Mouse (Mus musculus) ES-Bruce4 (cell line): ENCODE measurements around the gene Toe1. TPM values are rescaled to one million over a fixed set of nuclear protein-coding genes. Genes with fewer than 3 reads are reported as not detected.

Experiments used
- H3K27ac ChIP-seq: 2 replicates; pipeline ENCODE4 v1.5.1; 2012; ENCODE audit warnings: low read length, inconsistent platforms; ENCODE audit not compliant: insufficient read depth
- H3K27me3 ChIP-seq: 2 replicates; pipeline ENCODE4 v1.6.1; 2012; ENCODE audit warnings: mild to moderate bottlenecking, low read length, inconsistent platforms; ENCODE audit not compliant: control insufficient read depth, poor library complexity, insufficient read depth, severe bottlenecking
- H3K36me3 ChIP-seq: 2 replicates; pipeline ENCODE4 v1.6.1; 2012; ENCODE audit warnings: inconsistent platforms, mild to moderate bottlenecking, low read length, moderate library complexity; ENCODE audit not compliant: control insufficient read depth, poor library complexity, insufficient read depth, severe bottlenecking
- H3K4me1 ChIP-seq: one replicate; pipeline ENCODE4 v1.8.1; 2011; ENCODE audit warnings: low read length; ENCODE audit not compliant: control insufficient read depth, insufficient read depth
- H3K4me3 ChIP-seq: 2 replicates; pipeline ENCODE4 v1.5.1; 2011; ENCODE audit warnings: low read depth, mild to moderate bottlenecking, low read length
- H3K9ac ChIP-seq: 2 replicates; pipeline ENCODE4 v1.6.1; 2012; ENCODE audit warnings: low read depth, mild to moderate bottlenecking, inconsistent platforms; ENCODE audit not compliant: poor library complexity, severe bottlenecking
- H3K9me3 ChIP-seq: replicated peaks from 2 replicates; pipeline ENCODE4 v1.6.1; 2012; ENCODE audit warnings: mild to moderate bottlenecking, low read length, inconsistent platforms; ENCODE audit not compliant: control insufficient read depth, poor library complexity, insufficient read depth, severe bottlenecking
- CTCF ChIP-seq: IDR thresholded peaks from one replicate; pipeline ENCODE4 v1.8.1; 2011; ENCODE audit warnings: low read depth, low read length
- EP300 ChIP-seq: IDR thresholded peaks from 2 replicates; pipeline ENCODE4 v1.6.1; 2011; ENCODE audit warnings: low read depth, low read length; ENCODE audit not compliant: insufficient read depth
- POLR2A ChIP-seq: IDR thresholded peaks from one replicate; pipeline ENCODE4 v1.8.1; 2011; ENCODE audit warnings: low read length; ENCODE audit not compliant: insufficient read depth
- polyA plus RNA-seq: library from polyadenylated mRNA; stranded (reverse); fragments of >200 nt; gene quantifications from 2 replicates; pipeline ENCODE4 v1.2.4, GENCODE M21; 2011; ENCODE audit warnings: low read depth; ENCODE audit not compliant: missing spikeins, insufficient read depth, insufficient read length

Gene Toe1
- polyA plus RNA-seq, 1 experiment = 19.2 TPM

DNA sequence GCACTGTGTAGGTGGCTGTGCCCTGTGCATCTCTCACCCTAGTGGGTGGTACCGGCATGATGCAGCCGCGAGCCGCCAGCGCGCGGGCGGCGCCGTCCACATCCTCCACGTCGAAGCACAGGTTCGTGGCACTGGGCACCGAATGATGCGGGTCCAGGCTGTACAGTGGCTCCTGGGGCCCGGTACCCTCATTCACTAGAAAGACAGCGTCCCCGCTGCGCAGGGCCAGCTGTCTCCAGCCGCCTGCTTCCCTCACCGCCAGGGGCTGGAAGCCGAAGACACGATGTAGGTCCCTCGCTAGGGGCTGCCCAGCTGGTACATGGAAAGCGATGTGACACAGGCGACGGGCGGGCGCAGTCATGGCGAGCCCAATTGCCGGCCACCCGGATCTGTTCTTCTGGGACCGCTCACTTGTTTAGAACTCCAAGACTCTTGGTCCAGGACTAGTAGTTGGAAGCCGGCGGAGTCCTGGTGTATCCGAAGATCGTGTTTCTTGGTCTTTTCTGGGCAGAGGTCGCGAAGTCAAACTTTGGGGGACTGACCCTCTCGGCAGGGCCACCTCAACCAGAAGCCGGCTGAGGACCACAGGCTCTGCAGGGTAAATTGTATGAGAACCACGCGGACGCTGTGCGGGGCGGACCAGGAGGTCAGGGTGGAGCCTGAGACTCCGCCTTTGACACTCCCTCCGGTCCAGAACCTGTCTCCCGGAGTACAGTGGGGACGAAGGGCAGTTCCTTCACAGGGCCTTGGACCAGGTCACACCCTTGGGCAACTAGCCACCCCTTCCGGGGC lies 13.7 kb upstream of the Toe1 start:
- Histone ChIP-seq H3K9me3 (no peaks in the 10 kb centered on the region), H3K4me1 (peaks cover 3% of the 10 kb centered on the region), H3K27ac (no peak overlapping the region), H3K4me3 (peak overlapping the region; percentile 60), H3K27me3 (no peaks in the 10 kb centered on the region), H3K36me3 (no peaks in the 10 kb centered on the region; the same call in none of the 2 replicates), H3K9ac (peak overlapping the region; percentile 45)
- TF ChIP-seq POLR2A = peak; percentile 51
- TF ChIP-seq EP300 = no peak

DNA sequence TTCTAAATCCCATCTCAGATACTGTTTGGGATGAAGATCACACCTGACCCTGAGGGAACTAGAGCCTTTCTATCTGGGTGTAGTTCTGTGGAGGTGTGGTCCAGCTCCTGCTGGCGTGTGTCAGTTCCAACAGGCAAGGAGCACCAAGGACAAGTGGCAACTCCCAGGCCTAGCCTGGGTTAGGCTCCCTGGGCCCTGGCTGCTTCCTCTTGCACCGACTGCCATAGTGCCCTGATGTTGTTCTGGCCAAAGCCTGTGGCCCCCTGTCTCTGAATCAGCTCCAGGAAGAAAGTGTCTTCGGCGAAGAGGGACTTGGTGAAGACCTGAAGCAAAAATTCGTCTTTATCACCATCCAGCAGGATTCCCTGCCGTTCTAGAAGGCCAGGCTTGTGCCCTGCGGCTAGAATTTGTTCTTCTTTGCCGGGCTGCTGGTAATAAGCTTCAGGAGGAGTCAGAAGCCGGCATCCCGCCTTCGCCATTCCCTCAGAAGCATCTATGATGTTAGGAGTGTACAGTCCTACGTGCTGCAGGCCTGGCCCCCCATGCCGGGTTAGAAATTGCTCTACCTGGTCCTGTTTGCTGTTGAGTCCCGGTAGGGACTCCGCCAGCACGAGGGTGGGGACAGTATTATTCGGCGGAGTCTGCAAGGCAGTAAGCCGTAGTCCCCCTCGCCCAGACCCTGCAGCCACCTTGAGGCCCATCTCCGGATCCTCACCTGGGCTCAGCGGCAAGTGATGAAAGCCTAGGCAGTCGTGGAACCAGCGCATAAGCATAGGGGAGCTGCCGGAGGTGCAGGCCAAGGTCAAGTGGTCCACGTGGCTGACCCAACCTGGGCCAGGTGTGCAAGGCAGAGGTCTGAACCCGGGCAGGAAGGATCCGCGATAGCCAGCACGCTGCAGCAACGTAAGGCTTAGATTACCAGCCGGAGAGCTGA lies 12.8 kb upstream of the Toe1 start:
- TF ChIP-seq EP300 (0 out of 2 replicates have a peak, but pooled peaks have one; percentile 8), POLR2A (no peak)
- H3K27ac ChIP-seq = no peak overlapping the region
- no peaks in the 10 kb centered on the region for H3K9me3 ChIP-seq
- H3K36me3 ChIP-seq = peaks cover 4% of the 10 kb centered on the region
- H3K4me3 ChIP-seq = peak overlapping the region; percentile 60
- H3K9ac ChIP-seq = peak overlapping the region; percentile 45
- H3K27me3 ChIP-seq = no peaks in the 10 kb centered on the region
- peaks cover 3% of the 10 kb centered on the region for H3K4me1 ChIP-seq

DNA sequence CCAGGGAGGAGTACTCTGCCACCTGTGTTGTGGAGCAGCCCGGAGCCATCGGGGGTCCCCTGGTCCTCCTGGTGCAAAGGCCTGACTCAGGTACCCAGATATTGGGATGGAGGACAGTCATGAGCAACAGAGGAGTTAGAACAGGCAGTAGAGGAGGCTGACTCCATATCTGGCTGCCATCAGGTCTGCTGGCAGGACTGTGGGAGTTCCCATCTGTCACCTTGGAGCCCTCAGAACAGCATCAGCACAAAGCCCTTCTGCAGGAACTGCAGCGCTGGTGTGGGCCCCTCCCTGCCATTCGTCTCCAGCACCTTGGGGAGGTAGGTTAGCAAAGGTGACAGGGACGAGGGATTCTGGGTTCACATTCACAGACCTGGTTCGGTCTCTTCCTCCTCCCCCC lies 10.0 kb upstream of the Toe1 start:
- no peak overlapping the region for H3K27ac ChIP-seq
- no peak overlapping the region for H3K9ac ChIP-seq
- TF ChIP-seq EP300 (no peak), POLR2A (no peak), CTCF (no peak)
- H3K36me3 ChIP-seq = peaks cover 5% of the 10 kb centered on the region
- H3K4me1 ChIP-seq = no peaks in the 10 kb centered on the region
- H3K4me3 ChIP-seq = no peak overlapping the region
- no peaks in the 10 kb centered on the region for H3K27me3 ChIP-seq
- H3K9me3 ChIP-seq = no peaks in the 10 kb centered on the region

DNA sequence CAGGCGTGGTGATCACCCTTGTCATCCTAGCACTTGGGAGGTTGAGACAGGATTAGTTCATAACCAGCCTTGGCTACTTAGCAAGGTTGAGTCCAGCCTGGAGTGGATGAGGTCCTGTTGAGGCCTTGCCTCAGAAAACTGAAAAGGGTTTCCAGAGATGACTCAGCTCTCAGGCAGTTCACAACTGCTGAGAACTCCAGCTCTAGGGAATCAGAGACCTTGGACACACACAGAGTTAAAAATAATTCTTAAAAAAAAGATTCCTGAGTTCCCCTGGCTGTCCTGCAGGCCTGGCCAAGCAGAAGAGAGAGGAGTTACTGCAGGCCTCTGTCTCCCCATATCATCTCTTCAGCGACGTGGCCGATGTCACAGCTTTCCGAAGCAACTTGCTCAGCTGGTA lies 7.8 kb upstream of the Toe1 start:
- no peaks in the 10 kb centered on the region for H3K4me1 ChIP-seq
- H3K27me3 ChIP-seq = no peaks in the 10 kb centered on the region
- no peak overlapping the region for H3K4me3 ChIP-seq
- no peak overlapping the region for H3K27ac ChIP-seq
- no peak overlapping the region for H3K9ac ChIP-seq
- no peaks in the 10 kb centered on the region for H3K9me3 ChIP-seq
- TF ChIP-seq EP300 (no peak), POLR2A (no peak), CTCF (no peak)
- peaks cover 5% of the 10 kb centered on the region for H3K36me3 ChIP-seq

DNA sequence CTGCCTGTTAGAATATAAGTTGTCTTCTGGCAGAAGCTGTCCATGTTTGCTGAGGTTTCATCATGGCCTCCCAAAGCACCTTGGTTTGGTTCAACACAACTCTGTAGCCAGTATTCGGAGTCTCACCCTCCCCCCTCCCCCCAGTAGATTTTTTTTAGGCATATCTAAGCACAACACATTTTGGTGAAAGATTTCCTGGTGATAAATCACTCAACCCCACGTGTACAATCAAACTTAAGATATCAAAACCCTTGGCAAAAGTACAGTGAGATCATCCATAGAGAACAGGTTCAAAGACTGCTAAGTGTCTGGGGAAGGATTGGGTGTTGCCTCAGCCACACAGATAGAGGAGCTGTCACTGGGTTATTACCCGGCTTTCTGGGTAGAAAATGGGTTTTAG lies 3.6 kb upstream of the Toe1 start:
- Histone ChIP-seq H3K4me3 (no peak overlapping the region), H3K9me3 (no peaks in the 10 kb centered on the region), H3K4me1 (peaks cover 2% of the 10 kb centered on the region), H3K9ac (no peak overlapping the region), H3K27ac (no peak overlapping the region), H3K27me3 (no peaks in the 10 kb centered on the region), H3K36me3 (0 out of 2 replicates have a peak, but pooled peaks cover 5% of the 10 kb centered on the region)
- TF ChIP-seq CTCF = no peak
- no peak for TF ChIP-seq POLR2A
- no peak for TF ChIP-seq EP300

DNA sequence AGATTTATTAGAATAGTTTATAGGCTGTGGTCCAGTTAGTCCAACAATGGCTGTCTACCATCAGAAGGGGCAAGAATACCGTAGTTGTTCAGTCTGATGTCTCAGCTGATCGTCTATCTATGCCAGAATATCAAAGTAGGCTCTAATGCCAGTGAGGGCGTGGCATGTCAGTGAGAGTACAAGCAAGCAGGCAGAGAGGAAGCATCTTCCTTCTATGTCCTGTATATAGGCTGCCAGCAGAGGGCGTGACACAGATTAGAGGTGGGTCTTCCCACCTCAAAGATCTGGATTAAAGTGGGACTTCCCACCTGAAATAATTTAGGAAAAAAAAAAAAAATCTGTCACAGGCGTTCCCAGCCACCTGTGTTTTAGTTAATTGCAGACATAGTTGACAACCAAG lies 7.5 kb downstream of the Toe1 start:
- no peak overlapping the region for H3K27ac ChIP-seq
- H3K4me3 ChIP-seq = no peak overlapping the region
- H3K9ac ChIP-seq = no peak overlapping the region
- no peaks in the 10 kb centered on the region for H3K9me3 ChIP-seq
- H3K4me1 ChIP-seq = no peaks in the 10 kb centered on the region
- H3K36me3 ChIP-seq = peaks cover 25% of the 10 kb centered on the region
- no peaks in the 10 kb centered on the region for H3K27me3 ChIP-seq
- TF ChIP-seq CTCF = no peak
- TF ChIP-seq EP300 = no peak
- TF ChIP-seq POLR2A = no peak
